Mouse (Mus musculus): Measurements from ENCODE around the gene Sepsecs. TPM values are rescaled to one million over a fixed set of nuclear protein-coding genes. Genes with fewer than 3 reads are reported as not detected.
A peak's percentile ranks its signal among the peaks of the same experiment; 100 is the strongest.

Gene Sepsecs
- 1.9 and 7.3 TPM in 2 replicates for total RNA-seq (2015; ENCODE audit: low replicate concordance)
- total RNA-seq (2017; ENCODE audit: low replicate concordance) = 7.2 and 11.5 TPM in 2 replicates

DNA sequence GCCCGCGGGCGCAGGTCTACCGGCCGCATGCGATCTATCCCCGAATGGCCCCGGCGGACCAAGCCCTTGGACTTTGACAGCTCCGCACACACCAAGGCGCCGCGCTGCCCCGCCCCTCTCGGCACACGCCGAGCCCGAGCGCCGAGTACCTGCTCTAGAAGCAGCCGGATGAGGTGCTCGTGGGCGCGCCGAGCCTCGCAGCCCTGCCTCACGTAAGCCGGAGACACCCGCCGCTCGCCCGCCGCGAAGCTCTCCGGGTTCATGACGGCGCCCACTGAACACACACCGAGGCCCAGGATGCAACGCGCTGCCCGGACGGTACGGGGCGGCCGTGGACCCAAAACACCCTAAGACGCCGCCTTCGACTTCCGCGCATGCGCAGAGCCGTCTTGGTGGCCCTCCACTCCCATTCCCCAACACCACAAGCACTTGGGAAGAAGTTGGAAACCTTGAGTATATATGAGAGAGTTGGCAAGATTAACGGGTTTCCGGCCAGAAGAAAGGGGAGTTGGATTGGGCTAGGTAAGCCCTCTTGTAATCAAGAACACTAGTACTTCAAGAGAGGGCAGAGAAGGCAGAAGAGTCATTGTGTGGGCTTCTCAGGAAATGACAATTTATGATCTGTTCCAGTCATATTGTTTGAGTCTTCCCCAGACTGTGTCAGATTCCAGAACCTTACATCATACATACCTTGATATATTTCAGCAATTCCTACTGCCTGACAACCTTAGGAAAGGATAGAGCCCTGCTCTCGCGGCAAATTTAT lies at the start of gene Sepsecs:
Gene Sepsecs (minus strand): TSS at position 283 of the 766 bp plus-strand sequence.
- ATAC-seq (replicated peaks; ENCODE audit: low FRiP score, poor library complexity, severe bottlenecking) = peak; percentile 96

DNA sequence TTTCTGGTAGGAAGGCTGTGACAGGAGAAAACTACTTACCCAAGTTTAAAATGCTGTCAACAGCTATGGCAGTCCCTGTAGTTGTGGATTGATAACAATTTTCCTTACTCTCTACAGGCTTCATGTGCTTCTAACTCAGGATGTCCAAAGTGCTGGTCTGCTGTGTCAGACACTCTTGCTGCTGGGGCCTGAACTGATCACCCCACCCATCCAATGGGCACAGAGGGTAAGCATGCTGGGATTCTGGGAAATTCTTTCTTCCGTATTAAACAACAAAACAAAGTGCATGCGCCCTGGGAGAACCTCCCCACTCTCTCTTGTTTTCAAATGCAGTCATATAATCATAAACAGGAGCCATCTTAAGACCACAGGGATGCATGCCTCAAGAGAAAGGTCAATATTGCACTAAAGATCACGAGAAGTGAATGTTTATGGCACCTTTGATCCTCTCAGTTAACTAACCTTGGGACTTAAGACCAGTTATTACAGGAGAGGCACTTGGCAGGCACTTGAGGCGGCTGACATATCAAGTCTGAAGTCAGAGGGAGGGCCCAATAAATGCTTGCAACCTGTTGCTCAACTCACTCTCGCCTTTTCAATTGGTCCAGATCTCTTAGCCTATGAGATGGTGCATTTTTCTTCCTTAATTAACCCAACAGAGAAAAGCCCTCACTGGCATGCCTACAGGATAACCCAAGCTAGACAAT lies 47.4 kb upstream of the Sepsecs start:
- no peak for ATAC-seq (replicated peaks; ENCODE audit: low FRiP score, poor library complexity, severe bottlenecking)

DNA sequence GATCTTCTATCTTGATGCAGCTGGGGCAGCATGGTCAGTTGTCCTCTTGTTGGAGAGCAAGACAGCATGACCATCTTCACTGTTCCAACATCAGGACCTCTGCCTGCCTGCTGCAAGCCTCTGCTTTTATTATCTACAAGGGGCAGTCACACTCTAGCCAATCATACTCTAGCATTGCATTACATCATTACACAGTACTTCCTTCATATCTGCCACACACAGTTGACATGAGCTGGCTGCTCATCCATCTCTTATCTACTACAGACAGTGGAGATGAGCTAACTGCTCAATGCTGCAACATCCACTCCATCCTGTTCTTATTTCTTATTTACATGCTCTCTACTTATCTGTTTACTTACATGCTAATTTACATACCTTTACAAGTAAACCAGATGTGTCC lies 43.2 kb upstream of the Sepsecs start:
- ATAC-seq (replicated peaks; ENCODE audit: low FRiP score, poor library complexity, severe bottlenecking) = peak; percentile 99

DNA sequence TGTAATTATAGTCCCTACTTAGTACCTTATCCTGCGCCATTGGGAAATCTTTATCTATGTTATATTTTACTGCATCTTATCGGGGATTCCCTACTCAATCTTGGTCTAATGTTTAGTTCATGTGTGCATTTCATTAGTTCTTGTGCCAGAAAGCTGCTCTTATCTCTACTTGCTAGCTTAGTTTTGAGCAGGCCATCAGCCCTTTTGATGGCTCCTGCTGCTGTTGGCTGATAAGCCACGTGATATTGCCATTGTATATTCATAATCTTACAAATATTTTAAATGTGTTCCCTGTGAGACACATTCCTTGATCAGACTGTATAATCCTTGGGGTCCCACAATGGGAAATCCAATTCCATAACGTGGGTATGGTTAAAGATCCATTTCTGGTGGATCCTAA lies 35.1 kb upstream of the Sepsecs start:
- ATAC-seq (replicated peaks; ENCODE audit: low FRiP score, poor library complexity, severe bottlenecking) = no peak

DNA sequence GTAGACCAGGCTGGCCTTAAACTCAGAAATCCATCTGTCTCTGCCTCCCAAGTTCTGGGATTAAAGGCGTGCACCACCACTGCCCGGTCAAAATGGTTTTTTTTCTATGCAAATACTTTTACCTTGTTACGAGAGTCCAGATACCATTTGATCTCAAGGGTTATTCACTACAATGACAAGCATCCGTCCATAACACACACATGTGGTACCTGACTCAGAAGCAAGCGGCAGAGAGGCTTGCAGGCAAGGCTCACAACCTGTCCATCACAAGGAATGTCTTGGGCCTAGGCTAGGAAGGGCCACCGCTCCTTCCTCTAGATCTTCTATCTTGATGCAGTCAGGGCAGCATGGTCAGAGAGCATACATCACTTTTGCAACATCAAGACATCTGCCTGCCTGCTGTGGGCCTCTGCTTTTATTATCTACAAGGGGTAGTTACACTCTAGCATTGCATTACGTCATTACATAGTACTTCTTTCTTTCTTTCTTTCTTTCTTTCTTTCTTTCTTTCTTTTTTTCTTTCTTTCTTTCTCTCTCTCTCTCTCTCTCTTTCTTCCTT lies 28.5 kb upstream of the Sepsecs start:
- peak; percentile 81 for ATAC-seq (replicated peaks; ENCODE audit: low FRiP score, poor library complexity, severe bottlenecking)

DNA sequence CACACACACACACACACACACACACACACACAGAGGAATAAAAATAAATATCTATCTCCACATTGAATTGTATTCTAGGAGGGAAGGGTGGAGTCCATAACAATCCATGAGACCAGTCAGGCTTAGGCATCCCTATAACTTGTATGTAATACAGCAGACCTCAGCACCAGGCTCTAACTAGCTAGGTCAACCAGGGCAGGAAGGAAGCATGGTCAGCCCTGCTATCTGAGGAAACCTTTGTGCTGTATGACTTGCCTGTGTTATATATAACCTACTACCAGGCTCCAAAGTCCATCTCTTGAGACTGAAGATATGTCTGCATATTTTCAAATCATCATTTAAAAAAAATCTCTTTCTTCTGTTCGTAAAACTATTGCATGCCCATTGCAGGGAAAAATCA lies 27.8 kb upstream of the Sepsecs start:
- no peak for ATAC-seq (replicated peaks; ENCODE audit: low FRiP score, poor library complexity, severe bottlenecking)

DNA sequence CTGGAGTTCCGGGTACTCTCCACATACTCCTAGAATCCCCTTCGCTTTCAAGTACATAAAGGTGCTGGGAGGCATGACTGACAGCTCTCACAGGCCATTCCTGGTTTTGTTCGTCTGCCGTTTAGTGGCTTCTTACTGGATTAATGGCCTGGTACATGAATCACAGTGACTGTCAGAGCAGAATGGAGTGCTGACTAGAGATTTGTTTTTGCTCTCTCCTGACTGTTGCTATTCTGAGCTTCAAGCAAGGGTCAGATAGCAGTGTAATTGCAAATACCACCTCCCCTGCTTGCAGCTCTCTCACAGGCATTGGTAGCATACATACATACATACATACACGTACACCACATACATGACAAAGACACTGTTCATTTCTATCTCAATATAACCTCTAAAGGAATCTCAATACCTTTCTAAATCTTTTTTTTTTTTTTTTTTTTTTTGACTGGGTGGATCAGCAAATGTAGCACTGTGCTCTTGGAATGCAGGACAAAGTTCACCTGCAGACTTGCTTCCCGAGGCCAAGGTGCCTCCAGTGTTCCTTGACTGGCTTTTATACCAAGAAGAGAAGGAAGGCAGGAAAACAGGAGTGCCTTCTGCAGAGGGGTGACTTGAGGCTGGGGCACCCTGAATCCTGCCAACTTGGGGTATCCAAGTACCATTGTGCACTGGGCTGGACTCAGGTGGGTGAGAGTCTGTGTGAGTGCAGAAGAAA lies 18.4 kb upstream of the Sepsecs start:
- ATAC-seq (replicated peaks; ENCODE audit: low FRiP score, poor library complexity, severe bottlenecking) = no peak

DNA sequence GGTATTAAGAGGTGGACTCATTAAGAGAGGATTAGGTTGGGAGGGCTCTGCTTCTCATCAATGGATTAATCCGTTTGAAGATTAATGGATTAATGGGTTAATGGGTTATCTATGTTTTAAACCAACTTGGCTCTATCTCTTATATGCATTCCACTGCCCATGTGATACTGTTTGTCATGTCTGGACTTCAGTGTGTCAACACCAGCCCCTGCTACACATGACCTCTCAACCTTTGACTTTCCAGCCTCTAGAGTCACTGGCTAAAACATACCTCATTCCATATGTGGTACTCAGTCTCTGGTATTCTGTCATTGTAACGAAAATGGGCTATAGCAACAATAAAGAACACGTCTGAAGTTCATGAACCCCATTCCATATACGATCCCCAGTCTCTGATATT lies 11.6 kb upstream of the Sepsecs start:
- ATAC-seq (replicated peaks; ENCODE audit: low FRiP score, poor library complexity, severe bottlenecking) = no peak

DNA sequence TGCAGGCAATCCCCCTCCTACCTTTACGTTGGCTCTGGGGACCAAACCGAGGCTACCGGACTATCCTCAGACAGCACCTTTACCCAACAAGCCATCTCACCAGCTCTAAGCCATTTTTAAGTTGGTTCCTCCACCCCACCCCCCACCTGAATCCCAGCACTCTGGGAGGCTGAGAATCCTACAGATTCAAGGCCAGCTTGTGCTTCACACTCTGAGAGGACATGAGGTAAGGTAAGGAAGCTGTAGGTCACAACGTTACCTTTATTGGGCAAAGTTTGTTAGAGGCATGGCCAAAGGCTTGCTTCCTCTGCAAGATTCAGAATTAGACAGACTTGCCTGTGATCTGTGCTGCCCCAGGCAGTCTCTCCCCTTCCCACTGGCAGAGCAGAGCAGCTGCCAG lies 10.7 kb upstream of the Sepsecs start:
- ATAC-seq (replicated peaks; ENCODE audit: low FRiP score, poor library complexity, severe bottlenecking) = no peak

DNA sequence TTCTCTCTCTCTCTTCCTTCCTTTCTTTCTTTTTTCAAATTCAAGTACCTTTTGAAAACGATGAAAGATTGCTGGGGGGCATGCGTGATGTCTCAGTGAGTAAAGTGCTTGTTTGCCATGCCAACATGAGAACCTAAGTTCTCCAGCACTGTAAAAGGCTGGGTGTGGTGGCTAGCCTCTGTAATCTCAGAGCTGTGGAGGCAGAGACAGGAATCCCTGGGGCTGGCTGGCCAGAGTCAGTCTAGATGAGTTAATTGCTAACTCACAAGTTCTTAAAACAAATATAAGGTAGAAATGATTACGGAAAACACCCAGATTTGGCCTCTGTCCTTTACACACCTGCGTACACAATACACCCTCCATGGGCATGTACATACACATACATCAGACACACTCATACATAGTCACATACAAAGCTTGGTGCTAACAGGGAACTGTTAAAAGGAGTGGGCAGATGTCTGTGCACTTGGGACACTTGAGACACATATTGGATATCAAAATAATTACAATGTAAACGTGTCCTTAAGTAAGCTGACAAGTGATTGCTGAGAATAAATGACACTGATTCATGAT lies 9.1 kb upstream of the Sepsecs start:
- no peak for ATAC-seq (replicated peaks; ENCODE audit: low FRiP score, poor library complexity, severe bottlenecking)

DNA sequence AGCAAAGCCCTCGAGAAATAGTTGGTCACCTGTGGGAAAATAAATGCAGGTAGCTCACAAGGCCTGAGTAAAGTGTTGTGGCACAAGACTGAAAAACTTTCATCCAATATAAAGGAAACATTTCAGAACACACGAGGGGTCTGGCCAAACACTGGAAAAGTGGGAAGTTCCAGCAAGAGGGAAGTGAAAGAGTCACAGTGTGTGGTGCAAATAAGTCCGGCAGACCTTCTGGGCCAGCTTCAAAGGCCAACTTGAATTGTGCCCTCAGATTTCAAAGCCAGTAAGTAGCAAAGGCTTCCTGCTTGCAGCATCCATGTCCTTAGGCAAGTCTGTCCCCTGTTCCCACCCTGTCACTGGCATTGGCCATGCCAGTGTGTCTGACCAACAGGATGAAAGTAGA lies 7.6 kb upstream of the Sepsecs start:
- ATAC-seq (replicated peaks; ENCODE audit: low FRiP score, poor library complexity, severe bottlenecking) = no peak

DNA sequence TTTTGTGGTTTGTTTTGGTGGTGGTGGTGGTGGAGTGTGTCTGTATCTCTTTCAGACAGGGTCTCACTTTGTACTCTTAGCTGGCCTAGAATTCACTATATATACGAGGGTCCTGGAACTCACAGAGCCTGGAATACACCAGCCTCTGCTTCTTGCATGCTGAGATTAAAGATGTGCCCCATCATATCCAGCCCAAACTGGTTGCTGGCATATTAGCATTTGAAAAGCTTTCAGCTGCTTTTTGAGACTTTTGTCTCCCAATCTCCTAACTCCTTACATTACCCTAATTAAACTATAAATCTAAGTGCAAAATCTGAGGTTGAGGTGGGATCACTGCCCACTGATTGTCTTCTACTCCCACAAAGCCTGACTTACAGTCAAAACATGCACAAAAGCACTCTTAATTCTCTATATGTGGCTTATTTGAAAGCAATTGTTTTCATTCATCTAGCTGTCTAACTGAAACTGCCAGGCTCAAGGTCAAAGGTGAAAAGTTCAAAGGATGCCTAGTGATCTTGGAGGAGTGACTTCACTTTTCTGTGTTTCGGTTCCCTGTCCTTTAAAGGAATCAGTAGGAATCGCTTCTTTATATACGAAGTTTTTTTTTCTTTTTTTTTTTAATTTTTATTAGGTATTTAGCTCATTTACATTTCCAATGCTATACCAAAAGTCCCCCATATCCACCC lies 5.0 kb upstream of the Sepsecs start:
- no peak for ATAC-seq (replicated peaks; ENCODE audit: low FRiP score, poor library complexity, severe bottlenecking)

DNA sequence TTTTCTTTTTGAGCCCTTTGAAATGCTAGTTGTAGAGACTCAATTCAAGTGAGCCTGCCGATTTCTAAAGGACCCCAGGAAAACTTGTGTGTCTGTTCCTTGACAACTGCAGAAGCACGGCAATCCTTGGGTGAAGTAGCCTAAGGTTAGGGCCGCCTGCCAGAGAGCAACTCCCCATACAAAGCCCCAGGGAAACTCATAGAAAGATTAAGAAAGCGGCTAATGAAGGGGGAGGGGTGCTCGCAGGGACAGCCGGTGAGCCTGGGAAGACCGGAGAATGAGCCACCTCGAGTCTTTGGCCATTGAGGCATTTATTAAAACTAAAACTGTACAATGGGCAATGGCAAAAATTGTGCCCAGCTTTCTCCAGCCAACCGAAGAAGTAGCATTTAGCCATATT lies 3.8 kb upstream of the Sepsecs start:
- no peak for ATAC-seq (replicated peaks; ENCODE audit: low FRiP score, poor library complexity, severe bottlenecking)

DNA sequence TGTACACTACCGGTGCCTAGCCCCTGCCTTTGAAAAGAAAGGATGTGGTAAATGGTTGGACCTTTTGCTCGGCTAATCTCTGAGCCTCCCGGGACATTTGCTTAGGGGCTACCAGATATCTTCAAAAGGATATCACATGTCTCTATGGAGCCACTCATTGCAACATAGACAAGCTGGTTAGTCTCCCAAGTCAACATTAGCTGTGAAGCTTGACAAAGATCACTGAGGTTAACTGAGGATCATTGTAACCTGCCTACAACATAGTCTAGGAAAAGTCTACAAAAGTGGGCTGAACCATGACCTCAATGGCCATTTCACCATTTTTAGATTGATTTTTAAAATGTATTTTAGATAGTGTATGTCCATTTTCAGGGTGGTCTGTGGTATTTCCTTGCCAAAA lies 1.2 kb upstream of the Sepsecs start:
- ATAC-seq (replicated peaks; ENCODE audit: low FRiP score, poor library complexity, severe bottlenecking) = no peak

DNA sequence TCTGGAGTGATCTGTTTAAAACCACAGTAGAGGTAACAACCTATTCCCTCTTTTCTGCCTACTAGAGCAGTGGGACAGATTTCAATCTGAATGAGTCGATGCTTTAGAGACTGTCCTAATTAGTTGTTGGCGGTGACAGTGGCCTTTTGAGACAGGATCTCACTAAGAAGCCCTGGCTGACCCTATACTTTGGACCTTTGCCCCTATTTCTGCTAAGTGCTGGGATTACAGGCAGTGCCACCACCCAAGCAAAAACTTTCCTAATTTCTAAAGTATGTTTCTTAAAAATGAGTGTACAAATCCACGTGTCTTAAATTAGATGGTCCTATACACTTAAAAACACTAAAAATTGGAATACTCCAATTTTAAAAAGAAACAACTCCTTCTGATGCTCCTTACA lies 2.7 kb downstream of the Sepsecs start:
- no peak for ATAC-seq (replicated peaks; ENCODE audit: low FRiP score, poor library complexity, severe bottlenecking)

DNA sequence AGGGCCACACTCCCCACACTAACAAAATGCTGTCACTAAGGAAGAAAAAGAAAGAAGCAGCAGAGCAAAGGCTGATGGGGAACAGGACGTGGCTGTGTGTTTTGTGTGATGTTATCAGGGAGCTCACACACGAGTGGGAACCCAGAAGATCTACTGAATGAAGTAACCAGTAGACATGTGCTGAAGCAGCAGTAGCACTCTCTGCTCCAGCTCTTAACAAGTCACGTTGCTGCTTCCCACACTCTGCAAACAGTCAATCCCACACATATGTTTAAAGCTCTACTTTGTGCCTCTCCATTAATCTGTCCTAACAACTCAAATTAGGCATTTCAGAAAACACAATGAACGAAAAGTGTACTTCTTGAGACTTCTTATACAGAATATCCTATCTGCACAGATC lies 11.6 kb downstream of the Sepsecs start:
- no peak for ATAC-seq (replicated peaks; ENCODE audit: low FRiP score, poor library complexity, severe bottlenecking)

DNA sequence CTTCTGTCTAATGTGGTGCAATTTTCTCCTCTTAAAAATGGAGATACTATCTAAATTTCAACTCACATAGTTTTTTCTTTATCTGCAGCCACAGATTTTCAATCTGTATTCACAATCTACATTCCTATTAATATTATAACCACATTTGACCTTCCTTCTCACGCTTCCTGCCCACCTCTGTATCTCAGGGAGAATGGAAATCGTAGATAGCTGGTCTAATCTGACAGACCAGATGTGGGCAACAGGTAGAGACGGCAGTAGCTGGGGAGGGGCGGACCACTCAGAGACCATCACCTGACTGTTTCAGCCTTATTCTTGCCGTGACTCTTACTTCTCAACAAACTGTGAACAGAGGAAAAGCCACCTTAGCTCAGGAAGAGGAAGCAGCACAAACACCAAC lies 12.2 kb downstream of the Sepsecs start:
- no peak for ATAC-seq (replicated peaks; ENCODE audit: low FRiP score, poor library complexity, severe bottlenecking)

DNA sequence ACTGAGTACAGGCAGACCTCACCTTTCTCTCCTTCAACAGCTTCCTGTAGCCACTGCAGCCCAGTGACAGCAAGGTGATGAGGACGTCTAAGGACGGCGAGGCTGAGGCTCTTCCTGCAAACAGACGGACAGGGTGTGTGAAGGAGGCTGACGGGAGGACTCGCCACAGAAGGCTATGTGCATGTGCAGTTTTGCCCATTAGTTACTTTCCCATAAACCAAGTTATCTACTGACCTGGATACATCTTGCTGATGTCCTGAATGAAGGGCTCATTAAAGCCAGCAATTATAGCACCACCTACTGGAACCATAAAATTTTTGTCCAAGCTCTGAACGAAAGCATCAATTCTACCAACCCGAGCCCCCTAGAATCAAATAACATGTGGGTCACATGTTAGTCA lies 13.5 kb downstream of the Sepsecs start:
- ATAC-seq (replicated peaks; ENCODE audit: low FRiP score, poor library complexity, severe bottlenecking) = no peak

DNA sequence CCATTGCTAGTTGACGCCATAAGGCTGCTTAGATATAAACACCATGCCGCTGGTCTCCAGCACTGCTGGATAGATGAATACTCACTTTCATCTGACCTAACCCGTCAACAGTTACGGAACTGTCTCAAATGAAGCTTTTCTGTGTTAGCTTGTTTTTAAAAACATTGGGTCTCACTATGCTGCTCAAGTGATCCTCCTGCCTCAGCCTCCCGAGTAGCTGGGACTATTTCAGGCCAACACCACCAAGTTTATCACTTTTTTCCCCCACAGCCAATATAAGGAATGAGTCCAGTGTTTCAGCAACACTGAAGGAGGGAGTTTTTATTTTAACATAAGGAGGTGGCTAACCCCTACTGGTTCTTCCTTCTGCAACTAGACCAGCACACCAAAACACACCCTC lies 14.5 kb downstream of the Sepsecs start:
- 0 out of 2 replicates have a peak, but pooled peaks have one; percentile 55 for ATAC-seq (replicated peaks; ENCODE audit: low FRiP score, poor library complexity, severe bottlenecking)

DNA sequence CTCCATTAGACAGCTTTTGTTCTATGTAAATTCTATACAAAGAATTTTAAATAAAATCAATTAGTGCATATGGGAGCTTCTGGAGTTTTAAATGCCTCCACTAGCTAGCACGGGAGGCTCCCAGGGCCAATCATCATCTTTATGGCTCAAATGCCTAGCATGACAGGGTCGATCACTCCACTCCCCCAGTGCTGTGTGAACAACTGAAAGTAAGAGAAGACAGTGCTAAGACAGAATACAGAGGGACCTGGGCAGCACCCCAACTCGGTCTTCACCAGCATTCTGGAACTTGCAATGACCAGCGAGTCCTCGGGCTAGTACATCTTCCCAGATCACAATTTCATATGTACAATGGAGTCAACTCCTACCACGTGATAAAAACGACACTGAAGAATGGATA lies 16.9 kb downstream of the Sepsecs start:
- ATAC-seq (replicated peaks; ENCODE audit: low FRiP score, poor library complexity, severe bottlenecking) = no peak

Measured in erythroblast, adult 5-6 weeks (primary cell).